Mouse (Mus musculus): ENCODE measurements around the gene Gatc.

- peak in 1 of 2 experiments; percentile 19; a peak in 1 of 4 replicates for TF ChIP-seq CTCF (conservative IDR thresholded peaks at IDR 0.05 in 1 of 2, IDR thresholded peaks at IDR 0.05 in 1 of 2; ENCODE audit: low read depth in 2 of 2, low read length in 2 of 2)
- no peak for TF ChIP-seq E2F4 (IDR thresholded peaks at IDR 0.05; ENCODE audit: insufficient replicate concordance, low read depth, low read length)
- TF ChIP-seq POLR2A (IDR thresholded peaks at IDR 0.05; ENCODE audit: low read depth, low read length) = no peak
- no peak for TF ChIP-seq EP300 (IDR thresholded peaks at IDR 0.05; ENCODE audit: low read length)
- no peak for TF ChIP-seq ELF1 (IDR thresholded peaks at IDR 0.05; ENCODE audit: low read depth, low read length)
Observed at GRCm38 (mm10) chr5:115351348-115351747, 10.4 kb upstream of the Gatc start.

Data from CH12.LX (cell line).